Mouse (Mus musculus) spleen, embryonic (tissue): ENCODE measurements around the gene Isoc2a.

Experiments used
- CTCF ChIA-PET: fragments of 350-600 bp; sonication (Branson Sonifier 250); formaldehyde crosslinking; loops from one replicate; lab custom pipeline; 2022; lab: Charles Lee

Isoc2a gene

GRCm38 (mm10) chr7:4937392-4937791 is 60.4 kb downstream of the Isoc2a start:
- CTCF ChIA-PET, result no interaction called here

- CTCF ChIA-PET, result interaction anchor here (0.6 kb wide), 1 partner anchor 329 kb away, joined by 15 read pairs; no protein-coding TSS in a partner anchor
Measured at GRCm38 (mm10) chr7:4938456-4938855, 61.5 kb downstream of the Isoc2a start.

- CTCF ChIA-PET, result interaction anchor here (0.6 to 1.2 kb wide), 4 partner anchors 13 to 187 kb away, joined by 3 read pairs; partner anchors contain the start of gene Cox6b2
Measured at GRCm38 (mm10) chr7:4940068-4940479, 63.1 kb downstream of the Isoc2a start.

- CTCF ChIA-PET, result interaction anchor here (0.5 to 0.6 kb wide), 2 partner anchors 28 to 72 kb away, joined by 3 to 7 read pairs; partner anchors contain the start of gene Fiz1
Measured at GRCm38 (mm10) chr7:4942673-4943072, 65.7 kb downstream of the Isoc2a start.

- CTCF ChIA-PET, result interaction anchor here (0.5 kb wide), 1 partner anchor 29 kb away, joined by 7 read pairs; no protein-coding TSS in a partner anchor
Measured at GRCm38 (mm10) chr7:4943223-4943815, 66.4 kb downstream of the Isoc2a start.
